Mouse (Mus musculus) olfactory bulb, adult 2 months (tissue): ENCODE data around the gene Htr6. TPM values are rescaled to one million over a fixed set of nuclear protein-coding genes. Genes with fewer than 3 reads are reported as not detected.

ENCODE experiments used
- H3K27ac ChIP-seq: fragments of 200-500 bp; 2 replicates; pipeline ENCODE4 v1.5.1; 2012; ENCODE audit warnings: low read depth, low read length; ENCODE audit not compliant: insufficient read depth
- H3K4me1 ChIP-seq: fragments of 200-500 bp; 2 replicates; pipeline ENCODE4 v1.6.1; 2012; ENCODE audit warnings: low read length; ENCODE audit not compliant: control insufficient read depth, insufficient read depth
- H3K4me3 ChIP-seq: fragments of 200-500 bp; 2 replicates; pipeline ENCODE4 v1.5.1; 2012; ENCODE audit warnings: mild to moderate bottlenecking, low read depth, low read length, moderate library complexity; ENCODE audit not compliant: insufficient read depth
- CTCF ChIP-seq: fragments of 200-500 bp; IDR thresholded peaks from 2 replicates; pipeline ENCODE4 v1.5.1; 2012; ENCODE audit warnings: low read depth, mild to moderate bottlenecking, low read length, moderate library complexity; ENCODE audit not compliant: insufficient read depth
- POLR2A ChIP-seq: fragments of 200-500 bp; IDR thresholded peaks from 2 replicates; pipeline ENCODE4 v1.6.1; 2012; ENCODE audit warnings: mild to moderate bottlenecking, low read depth, low read length, moderate library complexity; ENCODE audit not compliant: insufficient read depth
- WGBS: fragments of 180-500 bp; shearing (Covaris S2); methylation state at CpG from one replicate; pipeline ENCODE4 v1.1.7; 2018; 5-methylcytosine and 5-hydroxymethylcytosine counted together
- polyA plus RNA-seq: library from polyadenylated mRNA; stranded (reverse); fragments of >200 nt; gene quantifications from 2 replicates; pipeline ENCODE4 v1.2.4, GENCODE M21; 2012; ENCODE audit warnings: low replicate concordance; ENCODE audit not compliant: missing spikeins, insufficient read depth, insufficient read length

Htr6 gene
- polyA plus RNA-seq, result not detected in 2 replicates

- under 1% methylated on average over 73 of the region's 77 CpGs for WGBS
- peaks cover 9% of the 10 kb centered on the region; the same call in 1 of the 2 replicates for H3K4me1 ChIP-seq
- peak within 1 kb of the TSS; percentile 45 for H3K4me3 ChIP-seq
- no peak for TF ChIP-seq POLR2A
- TF ChIP-seq CTCF, result no peak
- no peak within 1 kb of the TSS for H3K27ac ChIP-seq
Observed at GRCm38 (mm10) chr4:139075041-139075711, at the start of gene Htr6. Gene Htr6 (minus strand): TSS chr4:139075570.

GRCm38 (mm10) chr4:139124940-139125339, 49.6 kb upstream of the Htr6 start:
- Histone ChIP-seq H3K4me3 (no peak overlapping the region), H3K27ac (no peak overlapping the region), H3K4me1 (peaks cover 6% of the 10 kb centered on the region)
- TF ChIP-seq CTCF (no peak), POLR2A (no peak)
- 82% methylated on average over 6 of the region's 6 CpGs for WGBS

GRCm38 (mm10) chr4:139122557-139122956, 47.2 kb upstream of the Htr6 start:
- Histone ChIP-seq H3K4me3 (no peak overlapping the region), H3K4me1 (no peaks in the 10 kb centered on the region), H3K27ac (no peak overlapping the region)
- WGBS, result 97% methylated on average over 4 of the region's 4 CpGs
- no peak for TF ChIP-seq CTCF
- no peak for TF ChIP-seq POLR2A

GRCm38 (mm10) chr4:139120998-139121397, 45.6 kb upstream of the Htr6 start:
- TF ChIP-seq POLR2A (no peak), CTCF (no peak)
- Histone ChIP-seq H3K4me3 (no peak overlapping the region), H3K4me1 (peaks cover 2% of the 10 kb centered on the region; the same call in 1 of the 2 replicates), H3K27ac (no peak overlapping the region)
- 62% methylated on average over 7 of the region's 7 CpGs for WGBS

- Histone ChIP-seq H3K4me3 (no peak overlapping the region), H3K27ac (no peak overlapping the region), H3K4me1 (peaks cover 2% of the 10 kb centered on the region; the same call in 1 of the 2 replicates)
- 83% methylated on average over 4 of the region's 4 CpGs for WGBS
- TF ChIP-seq POLR2A (no peak), CTCF (no peak)
Observed at GRCm38 (mm10) chr4:139120281-139120814, 45.0 kb upstream of the Htr6 start.

- Histone ChIP-seq H3K4me3 (no peak overlapping the region), H3K4me1 (peaks cover 5% of the 10 kb centered on the region), H3K27ac (no peak overlapping the region)
- 42% methylated on average over 3 of the region's 3 CpGs for WGBS
- no peak for TF ChIP-seq CTCF
- TF ChIP-seq POLR2A, result no peak
Observed at GRCm38 (mm10) chr4:139116356-139117063, 41.1 kb upstream of the Htr6 start.

GRCm38 (mm10) chr4:139115721-139116120, 40.4 kb upstream of the Htr6 start:
- TF ChIP-seq CTCF (no peak), POLR2A (no peak)
- no peak overlapping the region for H3K4me3 ChIP-seq
- 70% methylated on average over 5 of the region's 5 CpGs for WGBS
- H3K4me1 ChIP-seq, result peaks cover 8% of the 10 kb centered on the region
- no peak overlapping the region for H3K27ac ChIP-seq

- WGBS, result 80% methylated on average over 3 of the region's 3 CpGs
- Histone ChIP-seq H3K4me3 (no peak overlapping the region), H3K4me1 (peaks cover 10% of the 10 kb centered on the region), H3K27ac (no peak overlapping the region)
- TF ChIP-seq POLR2A (no peak), CTCF (no peak)
Observed at GRCm38 (mm10) chr4:139112482-139112881, 37.1 kb upstream of the Htr6 start.

- no peak for TF ChIP-seq CTCF
- no peak for TF ChIP-seq POLR2A
- Histone ChIP-seq H3K27ac (no peak overlapping the region), H3K4me1 (peaks cover 8% of the 10 kb centered on the region), H3K4me3 (no peak overlapping the region)
- 55% methylated on average over 3 of the region's 3 CpGs for WGBS
Observed at GRCm38 (mm10) chr4:139111421-139111820, 36.1 kb upstream of the Htr6 start.
